22 mouse cellular contexts compared by ENCODE assay signal in genomic region chr6:72206021-72206420, GRCm38 (mm10). TPM values are rescaled to one million over a fixed set of nuclear protein-coding genes. Genes with fewer than 3 reads are reported as not detected.
"Had no signal": no experiment of that assay in that cellular context is flagged by ENCODE, and none has a peak within 500 bp of the region (broad histone marks: within the 10 kb centered on the region; RNA-seq: fewer than 3 reads in every experiment).

No protein-coding gene starts in this region.

- H3K36me3 ChIP-seq: midbrain, embryonic 13.5 days had no signal

- H3K9me3 ChIP-seq: kidney, embryonic 15.5 days; limb, embryonic 15.5 days; midbrain, embryonic 13.5 days had no signal

- H3K27ac ChIP-seq: kidney, embryonic 15.5 days; left cerebral cortex, adult 2 months; limb, embryonic 15.5 days; liver, embryonic 14.5 days; macrophage; midbrain, embryonic 13.5 days; stomach, postnatal 0 days had no signal

- ATAC-seq: liver, postnatal 0 days; lung, postnatal 0 days; midbrain, embryonic 13.5 days had no signal

- H3K4me3 ChIP-seq: kidney, embryonic 15.5 days; left cerebral cortex, adult 2 months; limb, embryonic 15.5 days; midbrain, embryonic 13.5 days had no signal

- H3K9ac ChIP-seq: kidney, embryonic 15.5 days; limb, embryonic 15.5 days; liver, embryonic 14.5 days; liver, postnatal 0 days; lung, embryonic 14.5 days; midbrain, embryonic 13.5 days had no signal

- H3K27me3 ChIP-seq: kidney, embryonic 15.5 days; limb, embryonic 15.5 days had no signal

- H3K4me2 ChIP-seq: kidney, embryonic 15.5 days; limb, embryonic 15.5 days; liver, embryonic 11.5 days; lung, embryonic 14.5 days; midbrain, embryonic 13.5 days had no signal

- DNase-seq: kidney, adult 8-10 months; kidney, postnatal 10 days; kidney, postnatal 36 days; layer of hippocampus, postnatal 36 days; left cerebral cortex, postnatal 4 days; liver, postnatal 0 days; lung, embryonic 14.5 days; right cerebral cortex, adult 18-20 months; right cerebral cortex, postnatal 14 days; right cerebral cortex, postnatal 4 days; thymus, adult 2 months; thymus, postnatal 14 days; thymus, postnatal 4 days had no signal

RNA-seq across cellular contexts. Expression of gene Atoh8, which starts 29.4 kb away (rescaled TPM):
- polyA plus RNA-seq: macrophage had no signal
